Mouse (Mus musculus): ENCODE measurements at regions not wholly inside any gene's neighbourhood (a gene's known extent, or its start where the extent isn't known, plus 50 kb on each side); places are given as distances from the start of the nearest gene placed in this dataset.

- Histone ChIP-seq H3K36me3 (ENCODE audit: control insufficient read depth, insufficient read depth, low read length) (no peaks in the 10 kb centered on the region), H3K4me1 (replicated peaks; ENCODE audit: control insufficient read depth, insufficient read depth, low read length) (no peaks in the 10 kb centered on the region), H3K27me3 (ENCODE audit: control insufficient read depth, insufficient read depth, low read length) (no peaks in the 10 kb centered on the region), H3K27ac (ENCODE audit: control insufficient read depth, insufficient read depth, low read length) (no peak overlapping the region), H3K4me3 (ENCODE audit: control insufficient read depth, insufficient read depth, low read length) (no peak overlapping the region)
- TF ChIP-seq POLR2A (IDR thresholded peaks at IDR 0.05; ENCODE audit: control insufficient read depth, extremely low read depth, insufficient read depth, low read length, poor library complexity): no peak
- TF ChIP-seq CTCF (IDR thresholded peaks at IDR 0.05; ENCODE audit: borderline replicate concordance, control insufficient read depth, extremely low read depth, insufficient read depth, low read length, poor library complexity): no peak
- DNase-seq: no peak
- WGBS: 93% methylated on average over 18 of the region's 18 CpGs
Observed at GRCm38 (mm10) chr5:134797688-134798094, 50.6 kb upstream of the Eln start.

Data from thymus, adult 2 months (tissue).